Mouse (Mus musculus) kidney, postnatal 14 days (tissue): ENCODE measurements around the gene Enpp7.

ENCODE experiments used
- DNase-seq: peaks from one replicate; pipeline ENCODE4 v3.0.0; 2022; ENCODE audit warnings: mixed read lengths

Gene Enpp7

GRCm38 (mm10) chr11:118987999-118988398 is at the start of gene Enpp7:
Gene Enpp7 (plus strand): TSS chr11:118988188.
- peak; percentile 27 for DNase-seq

- no peak for DNase-seq
Measured at GRCm38 (mm10) chr11:118939731-118940130, 48.3 kb upstream of the Enpp7 start.

GRCm38 (mm10) chr11:118940539-118940938 is 47.4 kb upstream of the Enpp7 start:
- no peak for DNase-seq

- DNase-seq: no peak
Measured at GRCm38 (mm10) chr11:118941268-118941667, 46.7 kb upstream of the Enpp7 start.

GRCm38 (mm10) chr11:118945868-118946267 is 42.1 kb upstream of the Enpp7 start:
- no peak for DNase-seq

GRCm38 (mm10) chr11:118955016-118955415 is 33.0 kb upstream of the Enpp7 start:
- no peak for DNase-seq

GRCm38 (mm10) chr11:118957070-118957471 is 30.9 kb upstream of the Enpp7 start:
- DNase-seq: peak; percentile 22

- DNase-seq: no peak
Measured at GRCm38 (mm10) chr11:118960649-118961048, 27.3 kb upstream of the Enpp7 start.

- no peak for DNase-seq
Measured at GRCm38 (mm10) chr11:118962478-118962877, 25.5 kb upstream of the Enpp7 start.

GRCm38 (mm10) chr11:118963926-118964325 is 24.1 kb upstream of the Enpp7 start:
- no peak for DNase-seq

- no peak for DNase-seq
Measured at GRCm38 (mm10) chr11:118965078-118965477, 22.9 kb upstream of the Enpp7 start.

GRCm38 (mm10) chr11:118971470-118972034 is 16.4 kb upstream of the Enpp7 start:
- DNase-seq: peak; percentile 15

GRCm38 (mm10) chr11:118972431-118973377 is 15.3 kb upstream of the Enpp7 start:
- DNase-seq: no peak

- no peak for DNase-seq
Measured at GRCm38 (mm10) chr11:118974340-118974739, 13.6 kb upstream of the Enpp7 start.

- peak; percentile 65 for DNase-seq
Measured at GRCm38 (mm10) chr11:118975427-118975826, 12.6 kb upstream of the Enpp7 start.

- DNase-seq: no peak
Measured at GRCm38 (mm10) chr11:118975917-118976316, 12.1 kb upstream of the Enpp7 start.

- no peak for DNase-seq
Measured at GRCm38 (mm10) chr11:118980388-118980787, 7.6 kb upstream of the Enpp7 start.

GRCm38 (mm10) chr11:118981012-118981776 is 6.8 kb upstream of the Enpp7 start:
- no peak for DNase-seq

GRCm38 (mm10) chr11:118982593-118983113 is 5.3 kb upstream of the Enpp7 start:
- DNase-seq: no peak

- DNase-seq: no peak
Measured at GRCm38 (mm10) chr11:118985571-118985970, 2.4 kb upstream of the Enpp7 start.

GRCm38 (mm10) chr11:118992781-118993180 is 4.8 kb downstream of the Enpp7 start:
- DNase-seq: no peak

- DNase-seq: no peak
Measured at GRCm38 (mm10) chr11:118995448-118995847, 7.5 kb downstream of the Enpp7 start.

- no peak for DNase-seq
Measured at GRCm38 (mm10) chr11:118997182-118997581, 9.2 kb downstream of the Enpp7 start.
